Mouse (Mus musculus) cortical plate, adult 2 months (tissue): ENCODE data around the gene Krtap3-1.

Experiments used
- CTCF ChIP-seq: fragments of 200-500 bp; IDR thresholded peaks from 2 replicates; pipeline ENCODE4 v1.5.1; 2011; ENCODE audit warnings: mild to moderate bottlenecking, control low read depth, low read length; ENCODE audit not compliant: insufficient read depth; ENCODE audit errors: extremely low read depth
- POLR2A ChIP-seq: fragments of 200-500 bp; IDR thresholded peaks from 2 replicates; pipeline ENCODE4 v1.6.1; 2011; ENCODE audit warnings: mild to moderate bottlenecking, low read length, control low read depth; ENCODE audit not compliant: insufficient read depth; ENCODE audit errors: extremely low read depth

- TF ChIP-seq CTCF (no peak), POLR2A (no peak)
These were observed 8.3 kb downstream of the Krtap3-1 start for GRCm38 (mm10) chr11:99557976-99558745.
